Mouse (Mus musculus) CD4-positive naive resting alpha-beta T cell, adult 76 days (primary cell): Measurements from ENCODE around the gene Gm13102. TPM values are rescaled to one million over a fixed set of nuclear protein-coding genes. Genes with fewer than 3 reads are reported as not detected.

Experiments used
- total RNA-seq: library from RNA; stranded (reverse); gene quantifications from one replicate; pipeline ENCODE4 v1.2.4, GENCODE M21; 2023

The Gm13102 gene
- not detected for total RNA-seq

DNA sequence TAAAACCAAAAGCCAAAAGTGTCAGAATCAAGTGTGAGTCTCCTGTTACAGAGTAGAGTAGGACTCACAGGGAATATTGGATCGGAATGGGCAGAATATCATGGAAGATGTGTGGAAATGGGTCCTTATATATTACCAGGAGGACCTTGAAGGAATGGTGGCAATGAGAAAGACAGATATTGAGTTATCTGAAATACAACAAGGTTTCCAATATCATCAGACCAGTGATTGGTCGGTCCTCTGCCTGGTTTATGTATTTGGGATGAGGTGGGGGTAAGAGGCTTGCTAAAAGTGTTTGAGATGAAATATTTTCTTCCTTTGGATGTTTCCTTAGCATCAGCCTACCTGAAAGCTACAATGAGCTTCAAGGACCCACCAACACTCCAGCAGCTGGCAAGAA lies at the start of gene Gm13102:
Gene Gm13102, plus strand, starts transcription at position 301 of the 400 bp plus-strand sequence.

GRCm38 (mm10) chr4:144058826-144059225 lies 47.4 kb upstream of the Gm13102 start, which contains the start of gene Pramel4:
Gene Pramel4, plus strand, starts transcription at chr4:144059126.

Other genes starting within 250 kb of the Gm13102 start
- not detected for gene Pramef6, start 206.1 kb upstream of the Gm13102 start, total RNA-seq
- not detected for gene Pramef25, start 155.5 kb upstream of the Gm13102 start, total RNA-seq
- gene Gm13101, start 139.5 kb upstream of the Gm13102 start, total RNA-seq, result not detected
- not detected for gene Pramef17, start 112.1 kb upstream of the Gm13102 start, total RNA-seq
- gene Pramel4, start 47.3 kb upstream of the Gm13102 start, total RNA-seq, result not detected
- not detected for gene Oog3, start 56.2 kb downstream of the Gm13102 start, total RNA-seq
- not detected for gene Oog2, start 84.2 kb downstream of the Gm13102 start, total RNA-seq
- gene C87977, start 106.8 kb downstream of the Gm13102 start, total RNA-seq, result not detected
- not detected for gene Pramel5, start 174.0 kb downstream of the Gm13102 start, total RNA-seq
- not detected for gene Gm13128, start 223.8 kb downstream of the Gm13102 start, total RNA-seq